Mouse (Mus musculus) forebrain, embryonic 13.5 days (tissue): Measurements from ENCODE around the gene H2-Q2. TPM values are rescaled to one million over a fixed set of nuclear protein-coding genes. Genes with fewer than 3 reads are reported as not detected.
"Not testable (repeated sequence)": the region's sequence is repeated elsewhere in the genome, so short reads cannot be mapped to it uniquely, and the experiment has no call there.

Experiments
- ATAC-seq: fragments of 200-750 bp; cut with Nextera tagmentation; 2 replicates; pipeline ENCODE4 v1.8.0; 2017
- H3K27ac ChIP-seq: fragments of 300-500 bp; sonication (generic); 2 replicates; pipeline ENCODE4 v1.5.1; 2015; ENCODE audit warnings: inconsistent platforms, mild to moderate bottlenecking, moderate library complexity
- H3K27me3 ChIP-seq: fragments of 300-500 bp; sonication (generic); 2 replicates; pipeline ENCODE4 v1.6.1; 2015; ENCODE audit warnings: mild to moderate bottlenecking, inconsistent platforms
- H3K36me3 ChIP-seq: fragments of 300-500 bp; sonication (generic); 2 replicates; pipeline ENCODE4 v1.6.1; 2015; ENCODE audit warnings: mild to moderate bottlenecking, inconsistent platforms; ENCODE audit not compliant: poor library complexity, severe bottlenecking
- H3K4me1 ChIP-seq: fragments of 300-500 bp; sonication (generic); 2 replicates; pipeline ENCODE4 v1.6.1; 2015; ENCODE audit warnings: inconsistent platforms
- H3K4me2 ChIP-seq: fragments of 300-500 bp; sonication (generic); 2 replicates; pipeline ENCODE4 v1.6.1; 2015; ENCODE audit warnings: inconsistent platforms, mild to moderate bottlenecking, moderate library complexity
- H3K4me3 ChIP-seq: fragments of 300-500 bp; sonication (generic); 2 replicates; pipeline ENCODE4 v1.5.1; 2015; ENCODE audit warnings: mild to moderate bottlenecking, inconsistent platforms
- H3K9ac ChIP-seq: fragments of 300-500 bp; sonication (generic); 2 replicates; pipeline ENCODE4 v1.6.1; 2015; ENCODE audit warnings: mild to moderate bottlenecking, inconsistent platforms
- H3K9me3 ChIP-seq: fragments of 300-500 bp; sonication (generic); replicated peaks from 2 replicates; pipeline ENCODE4 v1.6.1; 2016; ENCODE audit warnings: inconsistent platforms
- WGBS: fragments of 180-500 bp; shearing (Covaris S2); methylation state at CpG from one replicate; pipeline ENCODE4 v1.1.7; 2015; 5-methylcytosine and 5-hydroxymethylcytosine counted together
- polyA plus RNA-seq: library from polyadenylated mRNA; unstranded; fragments of >200 nt; fragmentation: Nextera tagmentation; extraction: Ambion mirVana; gene quantifications from 2 replicates; pipeline ENCODE4 v1.2.1, GENCODE M21; 2015

The H2-Q2 gene
- polyA plus RNA-seq, 1 experiment from 2014 or later: 0.14 TPM

DNA sequence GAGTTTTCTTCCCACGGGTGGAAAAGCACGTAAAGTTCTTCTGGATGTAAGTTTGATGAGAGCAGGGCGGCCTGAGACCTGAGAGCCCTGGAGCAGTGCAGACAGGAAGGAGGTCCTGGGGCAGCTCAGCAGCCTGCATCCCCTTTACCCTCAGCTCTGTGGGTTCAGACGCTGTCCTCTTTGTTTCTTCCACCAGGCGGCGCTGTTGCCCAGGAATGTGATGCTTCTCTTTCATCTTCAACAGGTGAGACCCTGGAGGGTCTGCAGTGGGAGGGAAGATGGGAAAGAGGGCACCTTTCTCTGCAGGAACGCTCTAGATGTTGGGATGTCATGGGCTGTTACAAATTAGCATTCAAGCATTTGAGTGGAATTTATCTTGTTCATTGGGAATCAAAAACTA, 47.8 kb downstream of the H2-Q2 start:
- not testable (repeated sequence) for H3K9ac ChIP-seq, H3K4me3 ChIP-seq, H3K36me3 ChIP-seq, H3K4me2 ChIP-seq, H3K27ac ChIP-seq, H3K9me3 ChIP-seq, H3K27me3 ChIP-seq, H3K4me1 ChIP-seq, ATAC-seq
- 4% methylated on average over 7 of the region's 7 CpGs for WGBS

DNA sequence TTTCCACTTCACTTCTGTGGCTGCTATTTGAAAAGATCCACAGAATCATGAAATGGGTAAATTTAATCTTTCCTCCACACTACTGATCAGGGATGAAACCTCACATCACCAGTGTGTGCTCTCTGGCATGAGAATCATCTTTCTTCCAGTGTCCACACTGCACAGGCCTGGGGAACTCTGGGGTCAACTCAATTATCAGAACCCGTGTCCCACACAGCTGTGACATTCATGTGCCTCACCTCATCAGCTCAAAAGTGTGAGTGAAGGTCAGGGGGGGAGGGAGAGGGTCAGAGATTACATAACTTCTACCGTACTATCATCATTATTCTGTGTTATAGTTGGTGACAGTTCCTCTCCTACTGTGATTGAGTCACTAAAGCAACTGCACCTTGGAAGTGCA, 50.6 kb downstream of the H2-Q2 start:
- H3K4me3 ChIP-seq, ATAC-seq, H3K27ac ChIP-seq, H3K4me1 ChIP-seq, H3K4me2 ChIP-seq, H3K9ac ChIP-seq, H3K9me3 ChIP-seq, H3K36me3 ChIP-seq: not testable (repeated sequence)
- 72% methylated on average over 2 of the region's 2 CpGs for WGBS
- peaks cover 13% of the 10 kb centered on the region for H3K27me3 ChIP-seq

DNA sequence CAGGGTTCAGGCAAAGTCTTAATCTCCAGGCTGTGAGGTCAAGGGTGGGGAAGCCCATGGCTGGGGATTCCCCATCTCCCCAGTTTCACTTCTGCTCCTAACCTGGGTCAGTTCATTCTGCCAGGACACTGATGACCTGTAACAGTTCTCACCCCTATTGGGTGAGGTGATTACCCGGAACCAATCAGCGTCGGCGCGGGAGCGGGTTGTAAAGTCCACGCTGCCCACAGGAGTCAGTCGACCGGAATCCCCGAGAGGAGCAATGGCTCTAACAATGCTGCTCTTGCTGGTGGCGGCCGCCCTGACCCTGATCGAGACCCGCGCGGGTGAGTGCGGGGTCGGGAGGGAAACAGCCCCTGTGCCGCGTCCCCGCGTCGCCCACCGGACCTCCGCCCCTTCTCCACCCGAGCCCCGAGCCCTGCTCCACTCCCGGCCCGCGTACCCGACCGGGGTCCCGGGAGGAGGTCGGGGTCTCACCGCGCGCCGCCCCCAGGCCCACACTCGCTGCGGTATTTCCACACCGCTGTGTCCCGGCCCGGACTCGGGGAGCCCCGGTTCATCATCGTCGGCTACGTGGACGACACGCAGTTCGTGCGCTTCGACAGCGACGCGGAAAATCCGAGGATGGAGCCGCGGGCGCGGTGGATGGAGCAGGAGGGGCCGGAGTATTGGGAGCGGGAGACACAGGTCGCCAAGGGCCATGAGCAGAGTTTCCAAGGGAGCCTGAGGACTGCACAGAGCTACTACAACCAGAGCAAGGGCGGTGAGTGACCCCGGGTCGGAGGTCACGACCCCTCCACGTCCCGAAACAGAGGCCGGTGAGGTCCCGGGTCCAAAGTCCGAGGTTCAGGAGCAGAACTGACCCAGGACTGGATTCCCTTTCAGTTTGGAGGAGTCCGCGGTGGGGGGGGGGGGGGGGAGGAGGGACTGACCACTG, 52.1 kb downstream of the H2-Q2 start:
- peak overlapping the region; percentile 52 for H3K4me2 ChIP-seq
- H3K9ac ChIP-seq, H3K36me3 ChIP-seq, H3K27ac ChIP-seq, H3K9me3 ChIP-seq, H3K4me1 ChIP-seq: not testable (repeated sequence)
- peak overlapping the region; percentile 24 for H3K4me3 ChIP-seq
- WGBS: 3% methylated on average over 57 of the region's 75 CpGs
- H3K27me3 ChIP-seq: peaks cover 13% of the 10 kb centered on the region
- peak; percentile 36; the same call in 1 of the 2 replicates for ATAC-seq

Other genes with a start within 250 kb of the H2-Q2 start
- gene Ly6g5c, start 234.0 kb upstream of the H2-Q2 start, polyA plus RNA-seq: not detected in 2 replicates
- gene Ly6g5b, start 226.8 kb upstream of the H2-Q2 start, polyA plus RNA-seq: 1.2 and 1.3 TPM in 2 replicates
- gene Gpank1, start 220.8 kb upstream of the H2-Q2 start, polyA plus RNA-seq: 32.4 and 33.3 TPM in 2 replicates
- 339 and 356 TPM in 2 replicates for gene Csnk2b, start 220.2 kb upstream of the H2-Q2 start, polyA plus RNA-seq
- gene D17H6S53E, start 215.9 kb upstream of the H2-Q2 start, polyA plus RNA-seq: 8.3 and 8.6 TPM in 2 replicates
- 0.93 and 0.99 TPM in 2 replicates for gene Apom, start 210.2 kb upstream of the H2-Q2 start, polyA plus RNA-seq
- 82.5 and 82.6 TPM in 2 replicates for gene Bag6, start 207.1 kb upstream of the H2-Q2 start, polyA plus RNA-seq
- gene Prrc2a, start 177.3 kb upstream of the H2-Q2 start, polyA plus RNA-seq: 213 TPM in 2 replicates
- gene Aif1, start 166.2 kb upstream of the H2-Q2 start, polyA plus RNA-seq: 5.6 and 6.0 TPM in 2 replicates
- gene Lst1, start 153.8 kb upstream of the H2-Q2 start, polyA plus RNA-seq: 3.5 and 4.2 TPM in 2 replicates
- gene Ltb, start 147.8 kb upstream of the H2-Q2 start, polyA plus RNA-seq: 0.20 TPM in 1 of 2 replicates, not detected in the other
- not detected in 2 replicates for gene Tnf, start 140.2 kb upstream of the H2-Q2 start, polyA plus RNA-seq
- gene Lta, start 136.9 kb upstream of the H2-Q2 start, polyA plus RNA-seq: 0.16 TPM in 1 of 2 replicates, not detected in the other
- 0.37 and 0.59 TPM in 2 replicates for gene Gm16181, start 121.4 kb upstream of the H2-Q2 start, polyA plus RNA-seq
- gene Atp6v1g2, start 108.6 kb upstream of the H2-Q2 start, polyA plus RNA-seq: 20.8 and 24.3 TPM in 2 replicates
- gene Nfkbil1, start 106.5 kb upstream of the H2-Q2 start, polyA plus RNA-seq: 10.5 and 11.2 TPM in 2 replicates
- 592 and 632 TPM in 2 replicates for gene Ddx39b, start 100.5 kb upstream of the H2-Q2 start, polyA plus RNA-seq
- 37.7 and 45.8 TPM in 2 replicates for gene H2-D1, start 79.5 kb upstream of the H2-Q2 start, polyA plus RNA-seq
- not detected in 2 replicates for gene H2-Q1, start 21.8 kb upstream of the H2-Q2 start, polyA plus RNA-seq
- 0.89 and 1.2 TPM in 2 replicates for gene H2-Q4, start 37.4 kb downstream of the H2-Q2 start, polyA plus RNA-seq
- gene H2-Q6, start 82.6 kb downstream of the H2-Q2 start, polyA plus RNA-seq: 0.22 and 0.43 TPM in 2 replicates
- 2.1 and 2.5 TPM in 2 replicates for gene H2-Q7, start 96.9 kb downstream of the H2-Q2 start, polyA plus RNA-seq
- 0.55 TPM in 1 of 2 replicates, not detected in the other for gene H2-Q10, start 127.8 kb downstream of the H2-Q2 start, polyA plus RNA-seq
- not detected in 2 replicates for gene Pou5f1, start 163.8 kb downstream of the H2-Q2 start, polyA plus RNA-seq
- 54.4 and 55.5 TPM in 2 replicates for gene Tcf19, start 174.6 kb downstream of the H2-Q2 start, polyA plus RNA-seq
- gene Cchcr1, start 174.9 kb downstream of the H2-Q2 start, polyA plus RNA-seq: 11.7 and 13.8 TPM in 2 replicates
- 1.4 and 2.1 TPM in 2 replicates for gene Psors1c2, start 191.0 kb downstream of the H2-Q2 start, polyA plus RNA-seq
- not detected in 2 replicates for gene Cdsn, start 209.9 kb downstream of the H2-Q2 start, polyA plus RNA-seq
- gene 2300002M23Rik, start 225.2 kb downstream of the H2-Q2 start, polyA plus RNA-seq: not detected in 2 replicates